Mouse (Mus musculus) small intestine, adult 2 months (tissue): Measurements from ENCODE around the gene Adamtsl1.

ENCODE experiments used
- CTCF ChIP-seq: fragments of 200-500 bp; IDR thresholded peaks from 2 replicates; pipeline ENCODE4 v1.5.1; 2012; ENCODE audit warnings: low read depth, mild to moderate bottlenecking, control low read depth, inconsistent platforms, low read length, moderate library complexity, mixed read lengths; ENCODE audit not compliant: insufficient replicate concordance, insufficient read length; ENCODE audit errors: extremely low read depth
- POLR2A ChIP-seq: fragments of 200-500 bp; IDR thresholded peaks from 2 replicates; pipeline ENCODE4 v1.6.1; 2012; ENCODE audit warnings: low read depth, mild to moderate bottlenecking, control low read depth, inconsistent platforms, low read length, moderate library complexity

DNA sequence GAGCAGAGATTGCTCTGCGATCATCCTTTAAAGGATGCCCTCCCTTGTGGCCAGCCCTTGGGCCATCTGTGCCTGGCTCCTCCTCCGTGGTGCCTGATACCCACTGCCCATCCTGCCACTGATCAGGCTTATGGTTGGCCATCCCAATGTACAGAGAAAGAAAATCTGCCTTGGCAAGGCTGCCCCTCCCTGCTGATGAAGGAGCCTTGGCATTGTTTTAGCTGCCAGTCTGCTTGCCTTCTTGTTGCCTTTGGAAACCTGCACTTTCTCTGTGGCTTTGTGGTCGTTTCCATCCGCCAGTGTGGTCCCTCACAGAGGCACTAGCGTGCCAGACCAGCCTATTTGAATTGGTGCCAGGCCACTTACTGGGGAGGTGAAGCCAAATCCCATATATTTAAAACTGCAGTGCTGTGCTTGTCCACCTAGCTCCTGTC, 323.6 kb downstream of the Adamtsl1 start:
- TF ChIP-seq CTCF (no peak), POLR2A (no peak)
